Mouse (Mus musculus) stomach, embryonic 15.5 days (tissue): Measurements from ENCODE around the gene Oog3. TPM values are rescaled to one million over a fixed set of nuclear protein-coding genes. Genes with fewer than 3 reads are reported as not detected.

Experiments
- ATAC-seq: fragments of 200-750 bp; cut with Nextera tagmentation; 2 replicates; pipeline ENCODE4 v1.8.0; 2017; ENCODE audit warnings: low read depth, moderate number of reproducible peaks, moderate TSS enrichment; ENCODE audit not compliant: insufficient read depth, low FRiP score
- H3K27ac ChIP-seq: fragments of 300-500 bp; sonication (generic); 2 replicates; pipeline ENCODE4 v1.5.1; 2015; ENCODE audit warnings: mild to moderate bottlenecking, inconsistent platforms
- H3K27me3 ChIP-seq: fragments of 300-500 bp; sonication (generic); replicated peaks from 2 replicates; pipeline ENCODE4 v1.6.1; 2015; ENCODE audit warnings: inconsistent platforms
- H3K36me3 ChIP-seq: fragments of 300-500 bp; sonication (generic); 2 replicates; pipeline ENCODE4 v1.6.1; 2015; ENCODE audit warnings: inconsistent platforms
- H3K4me1 ChIP-seq: fragments of 300-500 bp; sonication (generic); 2 replicates; pipeline ENCODE4 v1.6.1; 2015; ENCODE audit warnings: inconsistent platforms
- H3K4me2 ChIP-seq: fragments of 300-500 bp; sonication (generic); 2 replicates; pipeline ENCODE4 v1.6.1; 2015; ENCODE audit warnings: mild to moderate bottlenecking, inconsistent platforms
- H3K4me3 ChIP-seq: fragments of 300-500 bp; sonication (generic); replicated peaks from 2 replicates; pipeline ENCODE4 v1.5.1; 2015; ENCODE audit warnings: inconsistent platforms
- H3K9ac ChIP-seq: fragments of 300-500 bp; sonication (generic); 2 replicates; pipeline ENCODE4 v1.6.1; 2015; ENCODE audit warnings: inconsistent platforms
- H3K9me3 ChIP-seq: fragments of 300-500 bp; sonication (generic); 2 replicates; pipeline ENCODE4 v1.6.1; 2016; ENCODE audit warnings: inconsistent platforms
- WGBS: fragments of 180-500 bp; shearing (Covaris S2); methylation state at CpG from one replicate; pipeline ENCODE4 v1.1.7; 2015; 5-methylcytosine and 5-hydroxymethylcytosine counted together
- polyA plus RNA-seq: library from polyadenylated mRNA; unstranded; fragments of >200 nt; fragmentation: Nextera tagmentation; extraction: Ambion mirVana; gene quantifications from 2 replicates; pipeline ENCODE4 v1.2.1, GENCODE M21; 2015

Gene Oog3
- not detected in 2 replicates for polyA plus RNA-seq

GRCm38 (mm10) chr4:144162563-144162962, at the start of gene Oog3:
TSS of gene Oog3 (minus strand) at chr4:144162663.
- no peak within 1 kb of the TSS for H3K4me2 ChIP-seq
- H3K36me3 ChIP-seq, result no peaks in the 10 kb centered on the region
- ATAC-seq, result no peak
- no peaks in the 10 kb centered on the region for H3K9me3 ChIP-seq
- no peak within 1 kb of the TSS for H3K9ac ChIP-seq
- H3K4me3 ChIP-seq, result no peak within 1 kb of the TSS
- 84% methylated on average over 1 of the region's 1 CpGs for WGBS
- no peaks in the 10 kb centered on the region for H3K4me1 ChIP-seq
- H3K27ac ChIP-seq, result no peak within 1 kb of the TSS
- no peaks in the 10 kb centered on the region for H3K27me3 ChIP-seq

- H3K9ac ChIP-seq, result no peak within 1 kb of the TSS
- no peak within 1 kb of the TSS for H3K4me3 ChIP-seq
- H3K4me2 ChIP-seq, result no peak within 1 kb of the TSS
- H3K27me3 ChIP-seq, result no peaks in the 10 kb centered on the region
- ATAC-seq, result no peak
- no peaks in the 10 kb centered on the region for H3K4me1 ChIP-seq
- no peak within 1 kb of the TSS for H3K27ac ChIP-seq
- H3K36me3 ChIP-seq, result no peaks in the 10 kb centered on the region
- no peaks in the 10 kb centered on the region for H3K9me3 ChIP-seq
- 22% methylated on average over 1 of the region's 1 CpGs for WGBS
These were observed 28.0 kb upstream of the Oog3 start, which contains the start of gene Oog2 for GRCm38 (mm10) chr4:144190419-144190818. TSS of gene Oog2 (plus strand) at chr4:144190719.

Other genes with a start within 250 kb of the Oog3 start
- gene Pramef25, start 211.6 kb downstream of the Oog3 start, polyA plus RNA-seq, result not detected in 2 replicates
- gene Gm13101, start 195.7 kb downstream of the Oog3 start, polyA plus RNA-seq, result not detected in 2 replicates
- gene Pramef17, start 168.3 kb downstream of the Oog3 start, polyA plus RNA-seq, result not detected in 2 replicates
- not detected in 2 replicates for gene Pramel4, start 103.5 kb downstream of the Oog3 start, polyA plus RNA-seq
- not detected in 2 replicates for gene Gm13102, start 56.2 kb downstream of the Oog3 start, polyA plus RNA-seq
- gene Oog2, start 28.1 kb upstream of the Oog3 start, polyA plus RNA-seq, result not detected in 2 replicates
- not detected in 2 replicates for gene C87977, start 50.7 kb upstream of the Oog3 start, polyA plus RNA-seq
- gene Pramel5, start 117.8 kb upstream of the Oog3 start, polyA plus RNA-seq, result not detected in 2 replicates
- gene Gm13128, start 167.6 kb upstream of the Oog3 start, polyA plus RNA-seq, result not detected in 2 replicates
- not detected in 2 replicates for gene Gm13119, start 195.3 kb upstream of the Oog3 start, polyA plus RNA-seq
- not detected in 2 replicates for gene Pramef20, start 215.3 kb upstream of the Oog3 start, polyA plus RNA-seq
- gene Pramef12, start 245.8 kb upstream of the Oog3 start, polyA plus RNA-seq, result 0.09 and 0.13 TPM in 2 replicates